Mouse (Mus musculus) spleen, postnatal 4 days (tissue): ENCODE measurements around the gene Ppdpf.
"Not testable (repeated sequence)": the region's sequence is repeated elsewhere in the genome, so short reads cannot be mapped to it uniquely, and the experiment has no call there.

Experiments used
- DNase-seq, 2 experiments: peaks; one replicate each; pipeline ENCODE4 v3.0.0; 2022; ENCODE audit warnings: low spot score in 2 of 2

The Ppdpf gene

DNA sequence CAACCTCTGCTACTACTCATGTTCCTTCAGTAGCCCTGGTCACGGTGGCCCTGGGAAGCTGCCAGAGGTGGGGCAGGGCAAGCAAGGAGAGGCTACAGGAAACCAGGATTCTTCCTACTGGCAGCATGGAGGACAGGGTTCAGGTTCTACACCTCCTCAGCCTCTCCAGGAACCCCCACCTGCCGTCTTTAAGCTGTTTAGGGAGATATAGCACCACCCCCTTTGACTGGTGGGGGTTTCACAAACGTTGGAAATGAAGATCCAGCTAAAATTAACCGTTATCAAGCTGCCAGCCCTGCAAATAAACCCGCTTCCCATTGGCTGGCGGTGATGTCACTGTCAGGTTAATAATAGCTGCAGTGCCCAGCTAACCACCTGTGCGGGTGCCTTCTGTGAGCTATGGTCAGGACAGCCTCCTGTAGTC lies 27.9 kb upstream of the Ppdpf start:
- DNase-seq, result no peak

DNA sequence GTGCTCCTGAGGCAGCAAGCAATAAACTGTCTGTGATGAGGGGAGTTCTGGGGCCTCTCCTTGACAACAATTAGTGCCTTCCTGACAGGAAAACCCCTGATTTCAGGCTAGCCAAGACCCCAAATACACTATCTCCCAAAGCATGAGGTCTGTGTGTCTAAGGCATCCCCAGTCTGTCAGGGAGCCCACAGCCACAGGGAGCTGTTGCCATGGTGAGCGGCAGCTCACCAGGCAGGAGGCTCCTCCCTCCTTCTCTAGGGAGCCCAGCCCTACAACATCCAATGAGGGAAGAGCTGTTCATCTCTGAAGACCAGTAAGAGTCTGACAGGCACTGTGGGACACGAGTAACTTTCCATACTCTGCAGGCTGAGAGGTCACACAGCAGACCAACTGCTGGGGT lies 27.3 kb upstream of the Ppdpf start:
- DNase-seq, result no peak

DNA sequence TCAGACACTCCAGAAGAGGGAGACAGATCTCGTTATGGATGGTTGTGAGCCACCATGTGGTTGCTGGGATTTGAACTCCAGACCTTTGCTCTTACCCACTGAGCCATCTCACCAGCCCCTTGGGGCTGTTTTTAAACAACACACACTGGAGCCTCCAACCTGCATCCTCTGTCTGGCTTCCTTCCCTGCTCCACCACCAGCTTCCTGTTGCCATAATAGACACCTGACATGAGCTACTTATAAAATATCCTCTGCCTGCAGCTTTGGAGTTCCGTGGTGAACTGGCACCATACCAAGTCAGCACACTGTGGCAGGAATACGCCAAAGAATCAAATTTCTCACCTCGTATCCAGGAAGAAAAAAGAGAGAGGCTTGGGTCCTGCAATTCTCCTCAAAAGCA lies 26.2 kb upstream of the Ppdpf start:
- no peak for DNase-seq

DNA sequence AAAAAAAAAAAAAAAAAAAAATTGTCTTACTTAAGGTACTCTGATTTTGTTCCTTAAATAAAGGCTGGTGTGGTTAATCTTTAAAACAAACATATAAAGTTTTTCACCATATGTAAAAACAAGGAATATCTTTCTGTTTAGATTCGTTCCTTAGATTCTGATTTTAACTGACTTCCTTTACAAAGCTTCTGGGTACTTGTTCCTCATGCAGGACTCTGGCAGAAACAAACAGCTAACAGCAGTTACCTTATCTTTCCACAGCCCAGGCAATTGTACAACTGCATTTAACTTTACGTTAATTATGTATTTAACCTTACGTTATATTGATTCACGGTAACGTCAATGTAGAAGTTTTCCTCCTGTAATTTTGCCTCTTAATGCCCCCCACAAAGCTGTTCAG lies 20.6 kb upstream of the Ppdpf start:
- no peak for DNase-seq

DNA sequence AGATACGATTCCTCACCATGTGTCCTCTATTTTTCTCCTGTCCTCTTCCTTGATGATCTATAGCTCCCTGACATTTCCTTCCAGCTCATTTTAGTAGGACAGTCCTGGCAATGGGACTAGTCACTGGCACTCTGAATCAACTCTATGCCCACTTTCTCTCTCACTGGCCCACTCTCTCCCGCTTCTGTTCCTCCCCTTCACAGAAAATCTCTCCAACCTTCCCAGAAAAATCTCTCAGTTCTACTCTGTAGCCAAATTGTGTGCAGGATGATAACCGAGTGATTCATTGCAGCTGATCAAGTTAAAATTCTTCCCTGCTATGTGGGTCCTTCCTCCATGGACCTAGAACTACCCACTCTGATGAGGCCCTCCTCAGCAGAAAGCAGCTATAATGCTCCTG lies 12.4 kb upstream of the Ppdpf start:
- DNase-seq, result no peak

DNA sequence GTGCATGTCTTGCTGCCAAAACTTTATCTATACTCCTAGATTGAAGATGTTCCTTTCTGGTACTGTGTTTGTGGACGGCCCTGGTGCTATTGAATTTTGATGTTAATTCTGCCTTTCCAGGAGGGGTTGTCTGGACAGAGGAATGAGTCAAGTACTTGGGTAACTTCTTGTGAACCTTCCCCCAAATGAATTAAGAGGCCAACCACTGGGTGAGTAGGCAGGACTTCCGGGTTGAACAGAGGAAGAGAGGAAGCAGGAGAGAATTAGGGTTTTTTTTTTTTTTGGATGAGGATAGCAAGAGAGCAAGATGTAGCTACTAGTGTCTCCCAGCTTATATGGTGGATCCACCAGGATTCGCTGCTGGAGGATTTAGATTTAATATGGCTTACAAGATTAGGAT lies 9.0 kb upstream of the Ppdpf start:
- DNase-seq, result no peak

DNA sequence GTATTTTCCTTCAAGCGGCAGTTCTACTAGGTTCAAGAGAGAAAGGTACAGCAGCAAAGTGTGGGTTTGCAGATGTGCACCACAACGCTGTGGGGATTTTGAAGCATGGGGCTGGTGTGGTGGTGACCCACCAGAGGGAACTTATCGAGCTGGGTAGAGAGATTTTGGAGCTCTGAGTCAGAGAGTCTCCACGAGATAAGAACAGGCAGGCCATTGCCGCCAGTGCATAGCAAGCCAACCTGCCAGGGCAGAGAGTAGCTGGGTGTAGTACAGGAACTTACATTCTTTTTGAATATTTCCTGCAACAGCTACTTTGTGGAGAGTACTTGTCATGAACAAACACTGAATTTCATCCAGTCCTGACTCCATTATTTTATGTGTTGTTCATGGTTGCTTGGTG lies 8.6 kb upstream of the Ppdpf start:
- DNase-seq, result no peak

DNA sequence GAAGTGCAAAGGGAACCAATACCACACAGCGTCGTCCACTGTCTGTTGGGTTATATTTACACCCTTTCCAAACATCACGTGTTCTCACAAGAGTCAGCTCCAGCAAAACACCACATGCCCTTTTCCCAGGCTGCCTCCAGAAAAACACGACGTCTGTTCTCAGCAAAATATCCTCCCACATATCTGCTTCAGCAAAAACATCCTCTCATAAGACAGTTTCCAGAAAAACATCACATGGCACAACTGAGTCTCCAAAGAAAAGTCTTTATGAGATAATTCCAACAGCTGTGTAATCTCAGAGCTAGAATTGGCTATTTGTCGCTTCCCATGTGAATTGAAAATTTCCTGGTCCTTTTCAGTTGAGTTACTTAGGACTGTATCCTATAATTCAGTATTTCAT lies 6.1 kb upstream of the Ppdpf start:
- DNase-seq, result no peak

DNA sequence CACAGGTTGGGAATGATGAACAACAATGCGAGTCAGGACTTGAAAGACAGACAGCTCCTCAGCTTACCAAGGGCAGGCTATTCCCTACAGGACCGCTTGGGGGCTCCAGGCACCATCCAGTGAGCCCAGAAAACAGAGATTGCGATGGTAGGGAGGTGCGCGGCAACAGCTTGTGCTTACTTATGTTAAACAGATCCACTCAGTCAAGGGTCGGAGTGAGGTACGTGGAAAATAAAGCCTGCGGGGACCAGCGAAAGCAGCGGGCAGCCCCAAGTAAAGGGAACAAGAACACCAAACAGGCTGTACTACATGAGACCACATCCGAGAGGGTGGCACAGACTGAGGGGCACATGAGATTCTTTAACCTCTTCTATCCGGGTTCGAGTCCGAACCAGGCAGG lies 412 bp upstream of the Ppdpf start:
- DNase-seq, result peak; percentile 80 to 90

DNA sequence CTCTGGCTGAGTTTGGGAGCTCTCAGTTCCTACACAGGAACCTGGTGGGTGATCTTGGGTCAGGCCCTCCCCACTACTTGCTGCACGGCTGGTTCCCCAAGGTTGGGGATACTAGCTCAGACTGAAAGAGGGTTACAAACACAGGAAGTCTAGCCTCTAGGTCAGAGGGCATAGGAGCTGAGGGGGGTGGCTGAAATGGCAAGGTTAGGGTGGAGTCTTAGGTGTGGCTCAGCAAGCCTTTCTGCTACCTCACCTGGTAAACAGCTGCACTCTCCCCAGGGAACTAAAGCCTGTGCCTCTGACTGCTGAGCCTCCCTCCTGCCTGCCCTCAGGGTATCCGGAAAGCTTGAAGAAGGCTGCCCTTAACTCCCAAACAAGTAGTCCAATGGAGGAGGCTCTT lies 1.6 kb downstream of the Ppdpf start:
- DNase-seq, result peak in 1 of 2 experiments; percentile 25

DNA sequence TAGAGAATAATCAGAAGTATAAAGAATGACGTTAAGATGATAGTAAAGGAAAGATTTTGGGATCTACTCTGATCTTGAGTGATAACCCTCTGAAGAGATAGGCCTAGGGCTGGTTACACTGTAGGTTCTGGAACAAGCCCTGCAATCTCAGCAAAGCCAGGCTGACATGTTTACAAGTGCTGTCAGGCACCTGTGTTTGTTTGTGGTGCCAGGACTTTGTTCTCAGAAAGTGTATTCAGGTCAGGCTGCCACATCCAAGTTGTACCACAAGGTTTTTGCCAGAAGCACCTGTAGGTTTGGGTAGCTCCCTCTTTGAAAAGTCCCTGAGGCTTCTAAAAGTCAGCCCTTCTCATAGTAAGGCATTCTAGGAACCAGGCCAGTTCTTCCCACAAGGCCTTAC lies 2.3 kb downstream of the Ppdpf start:
- DNase-seq, result no peak

DNA sequence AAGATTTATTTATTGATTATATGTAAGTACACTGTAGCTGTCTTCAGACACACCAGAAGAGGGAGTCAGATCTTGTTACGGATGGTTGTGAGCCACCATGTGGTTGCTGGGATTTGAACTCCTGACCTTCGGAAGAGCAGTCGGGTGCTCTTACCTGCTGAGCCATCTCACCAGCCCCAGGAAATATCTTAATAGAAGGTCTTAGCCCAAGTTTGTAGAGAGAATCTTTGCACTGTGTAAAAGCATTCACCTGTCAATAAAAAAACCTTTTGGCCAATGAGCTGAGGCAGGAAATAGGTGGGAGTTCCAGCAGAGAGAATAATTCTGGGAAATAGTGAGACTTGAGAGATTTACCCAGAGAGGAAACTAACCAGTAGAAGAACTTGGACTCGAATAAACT lies 4.3 kb downstream of the Ppdpf start:
- DNase-seq, result not testable (repeated sequence)

DNA sequence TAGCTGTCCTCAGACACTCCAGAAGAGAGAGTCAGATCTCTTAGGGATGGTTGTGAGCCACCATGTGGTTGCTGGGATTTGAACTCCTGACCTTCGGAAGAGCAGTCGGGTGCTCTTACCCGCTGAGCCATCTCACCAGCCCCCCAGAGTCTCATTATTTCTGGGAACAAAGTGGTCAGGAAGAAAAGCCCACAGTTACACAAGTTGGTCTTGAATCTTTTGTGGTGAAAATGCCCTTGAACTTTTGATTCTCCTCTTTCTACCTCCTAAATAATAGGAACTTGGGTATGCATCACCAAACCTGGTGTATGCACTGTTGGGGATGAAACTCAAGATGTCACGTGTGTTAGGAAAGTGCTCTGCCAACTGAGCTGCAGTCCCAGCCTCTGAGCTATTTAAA lies 4.9 kb downstream of the Ppdpf start:
- no peak for DNase-seq

DNA sequence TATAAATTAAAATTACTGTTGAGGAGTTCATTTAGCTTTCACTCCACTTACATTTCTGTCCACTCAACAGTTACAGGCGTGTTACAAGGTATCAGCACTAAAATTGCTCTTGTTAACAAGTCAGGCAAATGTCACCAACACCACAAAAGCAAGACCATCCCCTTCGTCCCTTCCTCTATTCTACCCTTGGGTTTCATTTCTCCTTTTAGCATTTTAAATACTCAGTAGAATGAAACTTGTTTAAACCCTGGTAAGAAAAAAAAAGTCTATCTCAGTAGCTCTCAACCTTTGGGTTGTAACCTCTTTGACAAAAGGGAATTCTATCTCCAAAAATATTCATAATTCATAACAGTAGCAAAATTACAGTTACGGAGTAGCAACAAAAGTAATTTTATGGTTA lies 6.0 kb downstream of the Ppdpf start:
- no peak for DNase-seq

DNA sequence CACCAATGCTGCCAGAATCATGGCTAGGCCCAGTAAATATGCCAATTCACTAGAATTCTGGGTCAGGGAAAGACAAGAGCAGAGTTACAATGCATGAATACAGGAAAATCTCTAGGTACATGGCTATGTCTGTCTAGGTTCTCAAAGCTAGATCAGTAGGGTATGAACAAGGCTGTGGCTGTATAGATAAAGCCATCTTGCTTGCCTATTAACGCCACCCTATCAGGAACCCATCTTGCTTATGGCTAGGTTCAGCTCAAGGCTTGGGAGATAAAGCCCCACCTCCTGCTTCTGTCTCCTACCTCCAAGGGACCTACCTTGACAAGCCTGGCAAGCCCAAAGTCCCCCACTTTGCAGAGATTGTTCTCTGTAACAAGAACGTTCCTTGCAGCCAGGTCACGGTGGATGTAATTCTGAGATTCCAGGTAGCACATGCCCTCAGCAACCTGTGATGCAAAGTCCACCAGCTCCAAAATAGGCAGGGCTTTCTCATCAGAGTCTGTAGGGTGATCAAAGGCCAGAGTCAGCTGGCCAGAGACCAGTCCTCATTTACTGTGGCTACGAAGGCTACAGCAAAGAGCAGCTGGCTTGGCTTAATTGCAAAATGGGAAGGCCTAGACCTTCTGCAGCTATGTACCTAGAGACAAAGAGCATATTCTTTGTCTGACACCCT lies 9.7 kb downstream of the Ppdpf start:
- DNase-seq, result no peak

DNA sequence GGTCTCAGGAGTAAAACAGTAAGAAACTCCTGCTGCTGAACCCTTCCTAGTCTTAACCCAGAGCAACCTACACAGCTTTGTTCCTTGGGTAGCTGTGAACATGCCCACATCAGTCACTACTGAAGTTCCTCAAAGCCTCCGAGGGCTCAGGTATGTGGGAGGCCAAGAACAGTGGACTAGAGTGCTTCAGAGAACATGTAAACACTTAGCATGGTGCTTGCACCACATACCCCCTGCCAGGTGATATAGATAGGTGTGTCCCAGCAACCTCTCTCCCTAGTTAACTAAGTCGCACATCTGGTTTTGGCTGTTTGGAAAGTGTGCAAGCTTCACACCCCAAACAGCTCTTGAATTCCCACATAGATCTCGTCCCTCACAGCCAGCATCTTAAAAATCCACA lies 14.6 kb downstream of the Ppdpf start:
- no peak for DNase-seq

DNA sequence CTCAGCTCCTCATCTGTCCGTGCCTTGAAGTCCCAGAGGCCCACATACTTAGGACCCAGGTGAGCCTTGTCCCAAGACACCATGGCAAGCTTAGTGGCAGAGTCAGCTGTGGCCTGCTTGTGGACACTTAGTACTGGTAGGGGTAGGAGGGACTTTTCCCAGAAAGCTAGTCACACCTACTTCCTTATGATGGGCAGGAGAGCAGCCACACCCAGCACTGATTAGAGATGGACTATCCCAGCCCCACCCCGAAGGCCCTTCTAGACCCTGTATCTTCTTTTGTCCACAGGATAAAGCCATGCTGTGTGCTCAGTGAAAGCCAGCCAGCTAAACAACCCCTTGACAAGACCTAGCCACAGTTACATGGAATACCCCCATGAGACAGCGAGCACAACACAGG lies 15.4 kb downstream of the Ppdpf start, which contains the start of gene Ptk6:
Gene Ptk6 (minus strand): TSS at position 368 of the 400 bp plus-strand sequence.
- DNase-seq, result no peak

DNA sequence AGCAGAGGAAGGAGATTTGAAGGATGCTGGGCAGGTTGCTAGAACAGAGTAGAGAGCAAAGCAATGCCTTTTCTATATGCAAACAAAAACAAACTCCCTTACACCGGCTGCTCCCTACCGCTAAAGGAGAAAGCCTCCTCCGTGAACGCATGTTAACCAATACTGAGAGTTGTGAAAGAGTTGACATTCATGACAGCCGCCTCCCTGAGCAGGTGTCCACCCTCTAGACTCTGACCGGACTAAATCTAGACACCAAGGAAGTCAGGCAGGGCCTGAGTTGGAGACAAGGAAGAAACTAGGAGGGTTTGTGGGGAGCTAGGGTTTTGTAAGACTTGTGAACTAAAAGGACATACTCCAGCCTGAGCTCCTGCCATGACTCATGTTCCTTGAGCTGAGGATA lies 15.8 kb downstream of the Ppdpf start:
- DNase-seq, result no peak

DNA sequence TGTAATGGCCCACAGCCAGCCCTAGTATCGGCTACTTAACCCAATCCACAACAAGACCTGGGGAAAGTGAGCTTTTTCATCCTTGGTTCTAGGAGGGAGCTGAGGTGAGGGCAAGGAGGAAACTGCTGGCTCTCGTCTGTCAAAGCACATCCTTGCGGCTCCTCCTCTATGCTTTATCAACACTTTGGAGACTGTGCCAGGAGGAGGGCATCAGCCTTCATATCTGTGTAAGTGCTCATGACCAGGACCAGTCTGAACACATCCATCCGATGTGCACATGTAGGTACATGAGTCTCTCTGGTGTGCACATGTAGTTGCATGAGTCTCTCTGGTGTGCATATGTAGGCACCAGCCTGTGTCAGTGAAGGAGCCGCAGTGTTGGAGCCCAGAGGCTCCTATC lies 18.6 kb downstream of the Ppdpf start:
- DNase-seq, result no peak

DNA sequence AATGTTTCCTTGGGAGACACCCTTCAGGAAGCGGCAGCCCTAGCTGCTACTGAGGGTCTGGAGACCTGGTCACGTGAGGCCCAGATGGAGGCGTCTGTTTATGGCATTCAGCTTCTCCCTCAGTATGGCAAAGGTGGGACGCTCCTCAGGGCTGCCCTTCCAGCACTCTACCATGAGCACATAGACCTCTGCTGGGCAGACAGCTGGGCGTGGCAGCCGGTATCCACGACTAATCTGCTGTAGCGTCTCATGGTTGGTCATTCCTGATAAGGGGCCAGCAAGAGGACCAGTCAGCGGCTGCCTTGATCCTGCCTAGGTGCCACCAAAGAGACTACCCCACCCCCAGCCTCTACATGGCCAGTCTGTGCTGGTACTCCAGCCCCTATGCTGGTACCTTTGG lies 19.1 kb downstream of the Ppdpf start:
- peak in 1 of 2 experiments; percentile 45 for DNase-seq

DNA sequence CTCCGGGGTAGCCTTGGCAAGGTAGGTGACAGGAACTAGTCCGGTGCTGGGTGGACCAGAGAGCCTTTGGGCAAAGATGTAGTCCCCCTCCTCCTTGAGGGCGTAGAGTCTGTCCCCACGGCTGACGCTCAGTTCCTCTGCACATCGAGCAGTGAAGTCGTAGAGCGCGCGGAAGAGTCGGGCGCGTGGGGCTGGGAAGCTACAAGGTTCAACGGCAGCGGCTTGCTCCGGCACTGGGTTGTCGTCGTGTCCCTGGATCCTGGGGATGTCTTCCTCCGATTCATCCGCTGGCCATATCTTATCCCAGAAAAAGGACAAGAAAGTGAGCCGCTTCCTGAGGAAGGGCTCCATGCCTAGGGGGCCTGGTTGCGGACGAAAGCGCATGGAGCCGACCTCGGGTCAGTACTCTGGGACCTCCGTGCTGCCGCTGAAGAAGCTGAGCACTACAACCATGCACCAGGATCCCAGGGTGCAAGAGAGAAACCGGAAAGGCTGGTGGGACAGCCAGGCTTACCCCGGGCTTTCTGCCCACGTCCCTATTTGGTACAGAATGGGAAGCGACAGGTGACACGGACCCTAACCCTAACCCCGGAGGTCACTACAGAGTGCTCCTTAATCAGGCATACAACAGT lies 25.5 kb downstream of the Ppdpf start:
- no peak for DNase-seq

DNA sequence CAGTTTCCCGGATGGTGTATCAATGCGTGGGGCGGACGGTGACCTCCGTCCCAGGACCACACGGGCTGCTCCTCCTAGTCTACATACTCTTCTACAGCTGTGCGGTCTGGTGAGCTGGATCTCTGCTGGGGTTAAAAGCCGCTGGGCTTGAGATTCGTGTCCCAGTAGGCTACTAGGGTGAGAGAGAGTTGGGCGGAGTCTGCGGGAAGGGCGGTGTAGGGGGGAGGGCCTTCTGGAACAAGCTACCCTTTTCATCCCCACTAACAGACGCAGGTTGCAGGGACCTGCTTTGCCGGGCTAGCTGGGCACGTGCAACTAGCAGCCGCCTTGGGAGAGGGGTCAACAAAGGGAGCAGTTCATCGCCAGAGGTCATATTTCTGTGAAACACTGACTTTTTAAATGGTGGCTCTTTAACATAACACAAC lies 26.0 kb downstream of the Ppdpf start, which contains the start of gene Srms:
Gene Srms (minus strand): TSS at position 165 of the 425 bp plus-strand sequence.
- DNase-seq, result no peak

DNA sequence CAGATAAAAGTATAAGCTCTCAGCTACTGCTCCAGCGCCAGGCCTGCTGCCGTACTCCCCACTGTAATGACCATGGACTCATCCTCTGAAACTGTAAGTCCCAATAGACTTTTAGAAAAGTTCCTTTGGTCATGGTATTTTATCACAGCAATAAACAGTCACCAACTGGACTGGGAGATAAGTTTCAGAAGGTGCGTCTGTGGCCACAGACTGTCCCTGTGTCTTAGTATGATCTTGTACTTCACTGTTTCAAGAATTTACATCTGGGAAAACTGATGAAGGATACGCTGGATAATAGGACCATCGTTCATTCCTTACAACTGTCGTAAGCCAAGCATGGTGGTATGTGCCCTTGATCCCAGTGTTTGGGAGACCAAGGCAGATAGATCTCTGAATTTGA lies 29.0 kb downstream of the Ppdpf start:
- no peak for DNase-seq
